Mouse (Mus musculus): ENCODE results near the gene Acsl1. TPM values are rescaled to one million over a fixed set of nuclear protein-coding genes. Genes with fewer than 3 reads are reported as not detected.

The Acsl1 gene
- 10 to 100 TPM in 1 of 2 experiments, 1 to 10 TPM in 1; 9.5 to 18.1 TPM for polyA plus RNA-seq (2017; shearing (Covaris generic))

GRCm38 (mm10) chr8:46470792-46471781 lies at the start of gene Acsl1:
Gene Acsl1, plus strand, starts transcription at chr8:46471037.

DNA sequence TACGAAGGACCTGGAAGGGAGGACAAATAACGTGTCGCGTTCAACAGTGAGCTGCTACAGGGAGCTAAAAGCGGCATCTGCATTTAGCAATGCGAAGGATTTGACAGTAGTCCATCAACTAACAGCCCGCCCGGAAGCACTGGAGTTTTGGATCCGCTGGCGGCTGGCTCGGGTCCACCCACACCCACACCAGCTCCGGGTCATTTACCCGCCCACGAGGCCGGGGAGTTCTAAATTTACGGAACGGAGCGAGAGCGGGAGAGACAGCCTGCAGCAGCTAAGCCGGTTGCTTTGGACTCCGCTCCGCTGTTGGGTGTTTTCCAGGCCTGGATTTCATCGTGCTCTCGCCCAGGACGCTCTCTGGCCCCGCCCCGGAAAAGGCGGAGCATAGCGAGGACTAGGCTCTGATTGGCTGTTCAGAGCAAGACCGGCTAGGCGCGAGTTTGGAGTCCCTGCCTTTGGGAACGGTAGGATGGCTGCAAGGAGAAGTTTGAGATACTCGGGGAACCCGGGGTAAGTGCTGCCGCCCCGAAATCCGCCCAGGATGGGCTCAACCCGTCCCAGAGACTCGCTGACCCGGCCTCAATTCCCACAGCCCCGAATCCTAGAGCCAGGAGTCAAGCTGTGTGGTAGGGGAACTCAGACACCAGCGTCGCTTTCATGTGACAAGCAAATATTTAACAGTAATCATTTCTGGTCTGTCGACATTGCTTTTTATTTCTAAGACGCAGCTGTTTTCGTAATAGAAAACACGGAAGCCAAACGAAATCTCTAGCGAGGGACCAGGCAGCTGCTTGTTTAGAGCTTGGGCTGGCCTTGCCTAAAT lies 81.0 kb downstream of the Acsl1 start, which contains the start of gene Cenpu:
Gene Cenpu, plus strand, starts transcription at position 414 of the 826 bp plus-strand sequence.

Other genes starting within 250 kb of the Acsl1 start
- gene Helt, start 176.4 kb upstream of the Acsl1 start, polyA plus RNA-seq (2017; shearing (Covaris generic)): not detected
- gene Cenpu, start 81.0 kb downstream of the Acsl1 start, polyA plus RNA-seq (2017; shearing (Covaris generic)): 1 to 10 TPM; 5.1 to 8.4 TPM
- 10 to 100 TPM; 26.8 to 29.9 TPM for gene Primpol, start 146.2 kb downstream of the Acsl1 start, polyA plus RNA-seq (2017; shearing (Covaris generic))
- 100 to 1,000 TPM in 1 of 2 experiments, 10 to 100 TPM in 1; 62.8 to 114 TPM for gene Casp3, start 146.3 kb downstream of the Acsl1 start, polyA plus RNA-seq (2017; shearing (Covaris generic))